Mouse (Mus musculus): Measurements from ENCODE around the gene 9030612E09Rik.

- TF ChIP-seq CTCF (IDR thresholded peaks at IDR 0.05; ENCODE audit: extremely low read depth, insufficient read length, insufficient replicate concordance, low read depth, low read length) (no peak), POLR2A (IDR thresholded peaks at IDR 0.05; ENCODE audit: low read depth, low read length) (no peak)
Measured at GRCm38 (mm10) chr10:43148456-43148855, 26.0 kb upstream of the 9030612E09Rik start.

All from small intestine, adult 2 months (tissue).